10 mouse cellular contexts compared by ENCODE assay signal in genomic region chr6:42380416-42381144, GRCm38 (mm10). TPM values are rescaled to one million over a fixed set of nuclear protein-coding genes. Genes with fewer than 3 reads are reported as not detected.
DNase-seq lines count a peak whose midpoint lies in the region; ATAC-seq and TF ChIP-seq lines count a peak whose summit lies in the region.
"Had no signal": no experiment of that assay in that cellular context is flagged by ENCODE, and none has a peak within 500 bp of the region (broad histone marks: within the 10 kb centered on the region; RNA-seq: fewer than 3 reads in every experiment).

No protein-coding gene starts in this region.

- no peaks in the 10 kb centered on the region for H3K9me3 ChIP-seq in heart, embryonic 15.5 days (replicated peaks)
- no peaks in the 10 kb centered on the region for H3K9me3 ChIP-seq in limb, embryonic 14.5 days (ENCODE audit: control insufficient read depth, low read length)
- H3K9me3 ChIP-seq: limb, embryonic 15.5 days had no signal

- H3K4me3 ChIP-seq in gastrocnemius, adult 2 months: no peak overlapping the region
- H3K4me3 ChIP-seq in heart, embryonic 15.5 days: no peak overlapping the region
- H3K4me3 ChIP-seq in limb, embryonic 14.5 days (replicated peaks; ENCODE audit: low read length): no peak overlapping the region
- H3K4me3 ChIP-seq: limb, embryonic 15.5 days had no signal

- WGBS in heart, embryonic 15.5 days: 15% methylated on average over 8 of the region's 8 CpGs
- 5% methylated on average over 8 of the region's 8 CpGs for WGBS in limb, embryonic 14.5 days

- intact Hi-C loops in gastrocnemius, adult 2 months (cut with DNase I): loop anchor here (1.0 to 5.0 kb wide), 2 partner anchors 30 to 153 kb away; no protein-coding TSS in a partner anchor

- no peak for TF ChIP-seq POLR2A in limb, embryonic 14.5 days (IDR thresholded peaks at IDR 0.05; ENCODE audit: borderline replicate concordance, extremely low read depth, insufficient read depth, insufficient read length)

- H3K27me3 ChIP-seq in heart, embryonic 15.5 days: no peaks in the 10 kb centered on the region
- no peaks in the 10 kb centered on the region for H3K27me3 ChIP-seq in limb, embryonic 14.5 days (ENCODE audit: control insufficient read depth, insufficient read depth, low read length)
- H3K27me3 ChIP-seq: limb, embryonic 15.5 days had no signal

- peaks cover 35% of the 10 kb centered on the region for H3K4me1 ChIP-seq in heart, embryonic 15.5 days (replicated peaks)
- H3K4me1 ChIP-seq in limb, embryonic 14.5 days (ENCODE audit: control insufficient read depth, insufficient read depth, low read length): peaks cover 12% of the 10 kb centered on the region; the same call in 1 of the 2 replicates

- no peak overlapping the region for H3K9ac ChIP-seq in heart, embryonic 15.5 days
- H3K9ac ChIP-seq in limb, embryonic 14.5 days (ENCODE audit: low read depth, low read length, severe bottlenecking): no peak overlapping the region
- H3K9ac ChIP-seq: limb, embryonic 15.5 days had no signal

- peak; percentile 47 for DNase-seq in gastrocnemius, adult 2 months
- DNase-seq in gastrocnemius, postnatal 10 days: no peak
- DNase-seq in CD4-positive, CD25-positive, alpha-beta regulatory T cell, adult 2 months (ENCODE audit: low read depth, low spot score): peak; percentile 70
- DNase-seq in cerebellum, adult 9-11 months: peak; percentile 26
- peak; percentile 56 for DNase-seq in limb, embryonic 14.5 days (ENCODE audit: low spot score)
- peak; percentile 70 for DNase-seq in thymus, postnatal 0 days (ENCODE audit: low spot score)
- no peak for DNase-seq in frontal cortex, postnatal 36 days (ENCODE audit: low spot score in 2 of 2)

- no peak overlapping the region for H3K4me2 ChIP-seq in heart, embryonic 15.5 days
- no peak overlapping the region for H3K4me2 ChIP-seq in limb, embryonic 14.5 days (replicated peaks; ENCODE audit: low read depth, low read length, severe bottlenecking)
- H3K4me2 ChIP-seq: limb, embryonic 15.5 days had no signal

- peak; percentile 98 for TF ChIP-seq CTCF in gastrocnemius, adult 2 months (IDR thresholded peaks at IDR 0.05)

- ATAC-seq in heart, embryonic 15.5 days (replicated peaks; ENCODE audit: insufficient number of reproducible peaks, insufficient read depth, low FRiP score, low read depth): no peak
- peak; percentile 38; the same call in 1 of the 2 replicates for ATAC-seq in limb, embryonic 14.5 days (ENCODE audit: low FRiP score, low read depth)

- no peak overlapping the region; the same call in 1 of the 2 replicates for H3K27ac ChIP-seq in gastrocnemius, adult 2 months
- peak overlapping the region; percentile 70; the same call in 1 of the 2 replicates for H3K27ac ChIP-seq in heart, embryonic 15.5 days
- H3K27ac ChIP-seq in limb, embryonic 14.5 days (replicated peaks; ENCODE audit: low read depth, low read length): 0 out of 2 replicates have a peak overlapping the region, but pooled peaks have one; percentile 22
- H3K27ac ChIP-seq: limb, embryonic 15.5 days had no signal

- no peaks in the 10 kb centered on the region for H3K36me3 ChIP-seq in heart, embryonic 15.5 days
- H3K36me3 ChIP-seq in limb, embryonic 14.5 days (ENCODE audit: control insufficient read depth, insufficient read depth, low read length): no peaks in the 10 kb centered on the region
- H3K36me3 ChIP-seq: limb, embryonic 15.5 days had no signal

RNA-seq across cellular contexts. Expression of gene Epha1, which starts 7.5 kb away (rescaled TPM):
- total RNA-seq in gastrocnemius, adult 2 months (2021): under 1 TPM in 1 of 2 experiments, not detected in 1; 0.10 TPM
- under 1 TPM; 0.35 to 0.36 TPM for total RNA-seq in gastrocnemius, postnatal 10 days (2021)
- polyA plus RNA-seq in heart, embryonic 15.5 days (2015; fragmentation: Nextera tagmentation; extraction: Ambion mirVana): 2.2 and 4.3 TPM in 2 replicates
- 17.7 and 18.3 TPM in 2 replicates for polyA plus RNA-seq in limb, embryonic 14.5 days (2012; rRNA removed)
- 7.4 and 8.8 TPM in 2 replicates for polyA plus RNA-seq in limb, embryonic 14.5 days (2014; fragmentation: Nextera tagmentation; extraction: Ambion mirVana)
- 4.0 and 4.3 TPM in 2 replicates for polyA plus RNA-seq in thymus, postnatal 0 days (2015; fragmentation: Nextera tagmentation; extraction: Ambion mirVana)

RNA-seq across cellular contexts. Expression of gene Tas2r143, which starts 19.5 kb away (rescaled TPM):
- total RNA-seq in gastrocnemius, adult 2 months (2021): not detected
- total RNA-seq in gastrocnemius, postnatal 10 days (2021): not detected
- not detected in 2 replicates for polyA plus RNA-seq in heart, embryonic 15.5 days (2015; fragmentation: Nextera tagmentation; extraction: Ambion mirVana)
- polyA plus RNA-seq in limb, embryonic 14.5 days (2012; rRNA removed): 0.17 and 0.28 TPM in 2 replicates
- polyA plus RNA-seq in limb, embryonic 14.5 days (2014; fragmentation: Nextera tagmentation; extraction: Ambion mirVana): not detected in 2 replicates
- not detected in 2 replicates for polyA plus RNA-seq in thymus, postnatal 0 days (2015; fragmentation: Nextera tagmentation; extraction: Ambion mirVana)
- polyA plus RNA-seq: limb, embryonic 15.5 days; testis, adult 2 months had no signal

RNA-seq across cellular contexts. Expression of gene Tas2r135, which starts 24.7 kb away (rescaled TPM):
- total RNA-seq in gastrocnemius, adult 2 months (2021): not detected
- not detected for total RNA-seq in gastrocnemius, postnatal 10 days (2021)
- not detected in 2 replicates for polyA plus RNA-seq in heart, embryonic 15.5 days (2015; fragmentation: Nextera tagmentation; extraction: Ambion mirVana)
- 0.11 TPM in 1 of 2 replicates, not detected in the other for polyA plus RNA-seq in limb, embryonic 14.5 days (2012; rRNA removed)
- polyA plus RNA-seq in limb, embryonic 14.5 days (2014; fragmentation: Nextera tagmentation; extraction: Ambion mirVana): not detected in 2 replicates
- polyA plus RNA-seq in thymus, postnatal 0 days (2015; fragmentation: Nextera tagmentation; extraction: Ambion mirVana): not detected in 2 replicates
- polyA plus RNA-seq: limb, embryonic 15.5 days; testis, adult 2 months had no signal

RNA-seq across cellular contexts. Expression of gene Zyx, which starts 31.1 kb away (rescaled TPM):
- 10 to 100 TPM; 19.7 to 24.7 TPM for total RNA-seq in gastrocnemius, adult 2 months (2021)
- 10 to 100 TPM; 49.8 to 58.8 TPM for total RNA-seq in gastrocnemius, postnatal 10 days (2021)
- 136 and 173 TPM in 2 replicates for polyA plus RNA-seq in heart, embryonic 15.5 days (2015; fragmentation: Nextera tagmentation; extraction: Ambion mirVana)
- 176 and 232 TPM in 2 replicates for polyA plus RNA-seq in limb, embryonic 14.5 days (2012; rRNA removed)
- polyA plus RNA-seq in limb, embryonic 14.5 days (2014; fragmentation: Nextera tagmentation; extraction: Ambion mirVana): 152 and 159 TPM in 2 replicates
- polyA plus RNA-seq in thymus, postnatal 0 days (2015; fragmentation: Nextera tagmentation; extraction: Ambion mirVana): 60.7 and 64.4 TPM in 2 replicates

RNA-seq across cellular contexts. Expression of gene Tas2r126, which starts 53.8 kb away (rescaled TPM):
- total RNA-seq in gastrocnemius, adult 2 months (2021): under 1 TPM in 1 of 2 experiments, not detected in 1; 0.28 TPM
- total RNA-seq in gastrocnemius, postnatal 10 days (2021): not detected
- not detected in 2 replicates for polyA plus RNA-seq in heart, embryonic 15.5 days (2015; fragmentation: Nextera tagmentation; extraction: Ambion mirVana)
- polyA plus RNA-seq in limb, embryonic 14.5 days (2012; rRNA removed): not detected in 2 replicates
- not detected in 2 replicates for polyA plus RNA-seq in limb, embryonic 14.5 days (2014; fragmentation: Nextera tagmentation; extraction: Ambion mirVana)
- not detected in 2 replicates for polyA plus RNA-seq in thymus, postnatal 0 days (2015; fragmentation: Nextera tagmentation; extraction: Ambion mirVana)
- polyA plus RNA-seq: limb, embryonic 15.5 days; testis, adult 2 months had no signal

Comparison
In these comparisons a context has a peak if more than half of its experiments do, and no peak if none do; other contexts are left out.
1. DNase-seq: peak in gastrocnemius, adult 2 months (single experiment), CD4-positive, CD25-positive, alpha-beta regulatory T cell, adult 2 months (single experiment), cerebellum, adult 9-11 months (single experiment), limb, embryonic 14.5 days (single experiment) and thymus, postnatal 0 days (single experiment); none in gastrocnemius, postnatal 10 days (single experiment) and frontal cortex, postnatal 36 days (0 of 2).